Comparison of ENCODE assay signal across 9 mouse cellular contexts in the genomic region with DNA sequence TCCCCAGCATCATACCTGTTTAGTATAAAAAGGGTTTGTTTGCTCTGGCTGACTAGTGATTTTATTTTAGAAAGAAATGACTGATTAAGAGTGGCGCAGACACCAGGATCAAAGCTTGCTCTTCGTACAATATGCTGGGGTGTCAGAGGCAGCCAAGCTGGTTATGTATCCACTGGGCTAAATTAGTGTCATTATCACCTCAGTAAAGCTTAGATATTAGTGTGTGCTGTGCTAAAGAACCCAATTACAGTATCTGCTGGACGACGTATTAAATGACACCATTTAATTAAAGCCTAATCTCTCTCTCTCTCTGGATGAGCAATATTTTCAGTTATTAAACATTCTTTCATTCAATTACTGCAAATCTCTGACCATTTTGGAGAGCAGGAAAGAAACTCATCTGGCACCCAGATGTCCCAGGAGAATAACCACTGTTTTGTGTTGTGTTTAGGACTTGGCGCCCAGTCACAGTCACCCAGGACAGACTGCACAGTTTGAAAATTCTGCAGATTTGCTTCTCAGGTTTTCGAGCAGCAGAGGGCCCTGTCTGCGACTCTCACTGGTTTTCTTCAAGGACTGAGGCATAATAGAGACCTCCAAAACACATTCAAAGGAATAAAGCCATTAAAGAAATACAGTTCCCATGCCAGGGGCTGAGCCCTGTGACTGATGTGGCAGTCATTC.
A peak's percentile ranks its signal among the peaks of the same experiment; 100 is the strongest.
DNase-seq lines count a peak whose midpoint lies in the region; ATAC-seq and TF ChIP-seq lines count a peak whose summit lies in the region.
"Had no signal": no experiment of that assay in that cellular context is flagged by ENCODE, and none has a peak within 500 bp of the region (broad histone marks: within the 10 kb centered on the region; RNA-seq: fewer than 3 reads in every experiment).

No protein-coding gene starts in this region.

- H3K4me2 ChIP-seq in heart, embryonic 12.5 days = no peak overlapping the region
- H3K4me2 ChIP-seq in lung, postnatal 0 days (replicated peaks; ENCODE audit: low read depth, low read length) = no peak overlapping the region
- H3K4me2 ChIP-seq in forebrain, embryonic 14.5 days (ENCODE audit: low read length) = no peak overlapping the region
- peak overlapping the region; percentile 70 for H3K4me2 ChIP-seq in myocyte (ENCODE audit: low read depth)
- H3K4me2 ChIP-seq: limb, embryonic 13.5 days had no signal

- WGBS in heart, embryonic 12.5 days = 70% methylated on average over 7 of the region's 7 CpGs
- WGBS in lung, postnatal 0 days = 67% methylated on average over 7 of the region's 7 CpGs
- 22% methylated on average over 7 of the region's 7 CpGs for WGBS in forebrain, embryonic 14.5 days

- H3K27ac ChIP-seq in heart, embryonic 12.5 days (ENCODE audit: poor library complexity, severe bottlenecking) = no peak overlapping the region
- no peak overlapping the region for H3K27ac ChIP-seq in lung, postnatal 0 days (ENCODE audit: low read length)
- no peak overlapping the region for H3K27ac ChIP-seq in forebrain, embryonic 14.5 days (ENCODE audit: low read depth, low read length)
- H3K27ac ChIP-seq: limb, embryonic 13.5 days had no signal

- peak; percentile 28 to 63 for DNase-seq in heart, adult 18-20 months
- no peak for DNase-seq in lung, postnatal 0 days (ENCODE audit: low spot score)
- no peak for DNase-seq in lung, postnatal 4 days
- peak; percentile 61 for DNase-seq in forebrain, embryonic 14.5 days (ENCODE audit: low spot score)
- DNase-seq in ovary, adult 18-20 months (ENCODE audit: low spot score) = no peak

- H3K9me3 ChIP-seq in heart, embryonic 12.5 days (replicated peaks) = peaks cover 12% of the 10 kb centered on the region; the same call in 1 of the 2 replicates
- H3K9me3 ChIP-seq in lung, postnatal 0 days (ENCODE audit: low read length) = no peaks in the 10 kb centered on the region
- H3K9me3 ChIP-seq in forebrain, embryonic 14.5 days (replicated peaks; ENCODE audit: control insufficient read depth, low read length) = no peaks in the 10 kb centered on the region
- H3K9me3 ChIP-seq: limb, embryonic 13.5 days; megakaryocyte, embryonic 14.5 days had no signal

- ATAC-seq in heart, embryonic 12.5 days (ENCODE audit: insufficient number of reproducible peaks, low FRiP score) = no peak
- no peak for ATAC-seq in lung, postnatal 0 days
- peak; percentile 40 for ATAC-seq in forebrain, embryonic 14.5 days

- no peak for TF ChIP-seq POLR2A in myocyte (IDR thresholded peaks at IDR 0.05; ENCODE audit: insufficient read length, low read depth)

- no peaks in the 10 kb centered on the region for H3K79me2 ChIP-seq in myocyte (ENCODE audit: control insufficient read depth, insufficient read depth)

- H3K27me3 ChIP-seq in heart, embryonic 12.5 days (replicated peaks) = no peaks in the 10 kb centered on the region
- H3K27me3 ChIP-seq in lung, postnatal 0 days (replicated peaks; ENCODE audit: insufficient read depth, low read length) = no peaks in the 10 kb centered on the region
- H3K27me3 ChIP-seq in forebrain, embryonic 14.5 days (replicated peaks; ENCODE audit: control insufficient read depth, insufficient read depth, low read length) = no peaks in the 10 kb centered on the region
- H3K27me3 ChIP-seq in myocyte (ENCODE audit: control insufficient read depth, insufficient read depth, insufficient read length) = no peaks in the 10 kb centered on the region
- H3K27me3 ChIP-seq: limb, embryonic 13.5 days; megakaryocyte, embryonic 14.5 days had no signal

- no peak for TF ChIP-seq EP300 in lung, postnatal 0 days (IDR thresholded peaks at IDR 0.05)

- TF ChIP-seq CTCF in lung, postnatal 0 days (IDR thresholded peaks at IDR 0.05) = 0 out of 2 replicates have a peak, but pooled peaks have one; percentile 9

- no peak overlapping the region for H3K9ac ChIP-seq in heart, embryonic 12.5 days
- no peak overlapping the region for H3K9ac ChIP-seq in lung, postnatal 0 days (replicated peaks; ENCODE audit: low read depth)
- no peak overlapping the region for H3K9ac ChIP-seq in forebrain, embryonic 14.5 days (ENCODE audit: low read length)
- H3K9ac ChIP-seq: limb, embryonic 13.5 days had no signal

- no peaks in the 10 kb centered on the region for H3K4me1 ChIP-seq in heart, embryonic 12.5 days (replicated peaks)
- H3K4me1 ChIP-seq in lung, postnatal 0 days (ENCODE audit: insufficient read depth, low read depth, low read length) = no peaks in the 10 kb centered on the region
- peaks cover 25% of the 10 kb centered on the region; the same call in 1 of the 2 replicates for H3K4me1 ChIP-seq in forebrain, embryonic 14.5 days (ENCODE audit: control insufficient read depth, insufficient read depth, low read length)
- H3K4me1 ChIP-seq: megakaryocyte, embryonic 14.5 days had no signal

- no peak overlapping the region for H3K4me3 ChIP-seq in heart, embryonic 12.5 days
- no peak overlapping the region for H3K4me3 ChIP-seq in lung, postnatal 0 days (ENCODE audit: low read depth, low read length)
- no peak overlapping the region for H3K4me3 ChIP-seq in forebrain, embryonic 14.5 days (ENCODE audit: low read depth, low read length)
- H3K4me3 ChIP-seq in myocyte = no peak overlapping the region
- H3K4me3 ChIP-seq: limb, embryonic 13.5 days; megakaryocyte, embryonic 14.5 days had no signal

- no peak overlapping the region for H3ac ChIP-seq in myocyte (ENCODE audit: control insufficient read depth, insufficient read length)

- H3K36me3 ChIP-seq in heart, embryonic 12.5 days = no peaks in the 10 kb centered on the region
- H3K36me3 ChIP-seq in lung, postnatal 0 days (ENCODE audit: insufficient read depth, low read length) = no peaks in the 10 kb centered on the region
- H3K36me3 ChIP-seq in forebrain, embryonic 14.5 days (ENCODE audit: control insufficient read depth, insufficient read depth, low read length) = no peaks in the 10 kb centered on the region
- H3K36me3 ChIP-seq in myocyte (ENCODE audit: control insufficient read depth, insufficient read depth) = no peaks in the 10 kb centered on the region
- H3K36me3 ChIP-seq: limb, embryonic 13.5 days had no signal

TF ChIP-seq in myocyte, 11 proteins besides CTCF, POLR2A, EP300 and RAD21:
- TF ChIP-seq POLR2AphosphoS2 (IDR thresholded peaks at IDR 0.05; ENCODE audit: insufficient read length, low read depth) (no peak), USF1 (IDR thresholded peaks at IDR 0.05; ENCODE audit: low read depth) (no peak), TCF12 (IDR thresholded peaks at IDR 0.05; ENCODE audit: insufficient read depth, poor library complexity, severe bottlenecking) (no peak), SRF (IDR thresholded peaks at IDR 0.05; ENCODE audit: control insufficient read depth, insufficient read length, low read depth) (no peak), CEBPB (IDR thresholded peaks at IDR 0.05; ENCODE audit: insufficient read depth, poor library complexity, severe bottlenecking) (no peak)

Comparison
In these comparisons a context has a peak if more than half of its experiments do, and no peak if none do; other contexts are left out.
1. DNase-seq: peak in heart, adult 18-20 months (2 of 2) and forebrain, embryonic 14.5 days (single experiment); none in lung, postnatal 0 days (single experiment), lung, postnatal 4 days (0 of 2) and ovary, adult 18-20 months (single experiment).